Mouse (Mus musculus): ENCODE data around the gene Fam198b. TPM values are rescaled to one million over a fixed set of nuclear protein-coding genes. Genes with fewer than 3 reads are reported as not detected.

Gene Fam198b
- polyA plus RNA-seq, 1 experiment from 2014 or later, result 44.4 TPM

DNA sequence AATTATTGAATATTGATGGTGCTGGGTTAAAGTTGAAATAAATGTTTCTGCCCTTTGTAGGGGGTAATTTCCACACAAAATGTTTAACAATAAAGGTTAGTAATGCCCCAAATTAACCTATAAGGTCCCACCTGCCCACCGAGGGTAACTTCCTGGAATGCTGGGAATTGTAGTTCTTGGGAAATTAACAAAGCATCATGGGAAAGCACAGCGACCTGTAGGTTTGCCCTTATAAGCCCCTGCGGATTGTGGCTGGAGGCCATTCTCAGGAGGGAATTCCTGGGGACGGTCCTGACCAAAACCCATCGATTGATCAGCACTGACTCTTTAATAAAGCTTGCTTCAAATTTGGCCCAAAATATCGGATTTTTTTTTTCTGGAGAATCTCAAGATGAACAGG, 33.7 kb upstream of the Fam198b start:
- 39% methylated on average over 6 of the region's 6 CpGs for WGBS (ENCODE audit: insufficient replicate concordance)
- no peaks in the 10 kb centered on the region for H3K9me3 ChIP-seq (replicated peaks; ENCODE audit: control insufficient read depth, low read length)
- H3K36me3 ChIP-seq (ENCODE audit: control insufficient read depth, insufficient read depth, low read length), result no peaks in the 10 kb centered on the region
- no peak overlapping the region for H3K27ac ChIP-seq (ENCODE audit: low read depth, low read length)
- no peak overlapping the region for H3K4me3 ChIP-seq (ENCODE audit: low read depth, low read length)
- peaks cover 10% of the 10 kb centered on the region for H3K4me1 ChIP-seq (ENCODE audit: control insufficient read depth, insufficient read depth, low read length)
- no peaks in the 10 kb centered on the region for H3K27me3 ChIP-seq (ENCODE audit: control insufficient read depth, insufficient read depth, low read length)
- no peak overlapping the region for H3K9ac ChIP-seq (ENCODE audit: low read depth, low read length)
- H3K4me2 ChIP-seq, result no peak overlapping the region
- no peak for ATAC-seq (replicated peaks; ENCODE audit: insufficient number of reproducible peaks, low FRiP score, low TSS enrichment)

DNA sequence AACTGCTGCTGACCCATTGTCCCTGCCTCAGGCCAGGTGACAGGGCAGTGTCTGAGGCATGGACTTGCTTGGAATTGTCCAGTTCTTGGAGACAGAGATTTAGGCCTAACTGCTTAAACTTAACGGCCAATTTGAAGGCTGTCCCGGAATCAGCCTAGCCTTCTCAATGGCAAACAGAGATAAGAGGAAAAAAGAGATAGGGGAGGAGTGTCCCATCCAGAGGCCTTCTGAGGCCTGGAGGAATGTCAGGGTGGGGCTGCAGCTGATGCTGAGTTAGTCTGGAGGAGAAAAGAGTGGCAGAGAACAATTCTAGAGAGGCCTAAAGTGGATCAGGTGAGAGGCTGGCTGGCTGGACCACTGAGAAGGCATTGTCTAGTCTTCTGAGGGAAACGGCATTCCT, 32.2 kb upstream of the Fam198b start:
- Histone ChIP-seq H3K27ac (ENCODE audit: low read depth, low read length) (no peak overlapping the region), H3K9ac (ENCODE audit: low read depth, low read length) (no peak overlapping the region), H3K4me2 (no peak overlapping the region), H3K4me3 (ENCODE audit: low read depth, low read length) (no peak overlapping the region), H3K4me1 (ENCODE audit: control insufficient read depth, insufficient read depth, low read length) (peaks cover 10% of the 10 kb centered on the region), H3K9me3 (replicated peaks; ENCODE audit: control insufficient read depth, low read length) (no peaks in the 10 kb centered on the region), H3K36me3 (ENCODE audit: control insufficient read depth, insufficient read depth, low read length) (no peaks in the 10 kb centered on the region), H3K27me3 (ENCODE audit: control insufficient read depth, insufficient read depth, low read length) (no peaks in the 10 kb centered on the region)
- ATAC-seq (replicated peaks; ENCODE audit: insufficient number of reproducible peaks, low FRiP score, low TSS enrichment), result no peak
- 23% methylated on average over 3 of the region's 3 CpGs for whole genome bisulfite sequencing (ENCODE audit: insufficient replicate concordance)

DNA sequence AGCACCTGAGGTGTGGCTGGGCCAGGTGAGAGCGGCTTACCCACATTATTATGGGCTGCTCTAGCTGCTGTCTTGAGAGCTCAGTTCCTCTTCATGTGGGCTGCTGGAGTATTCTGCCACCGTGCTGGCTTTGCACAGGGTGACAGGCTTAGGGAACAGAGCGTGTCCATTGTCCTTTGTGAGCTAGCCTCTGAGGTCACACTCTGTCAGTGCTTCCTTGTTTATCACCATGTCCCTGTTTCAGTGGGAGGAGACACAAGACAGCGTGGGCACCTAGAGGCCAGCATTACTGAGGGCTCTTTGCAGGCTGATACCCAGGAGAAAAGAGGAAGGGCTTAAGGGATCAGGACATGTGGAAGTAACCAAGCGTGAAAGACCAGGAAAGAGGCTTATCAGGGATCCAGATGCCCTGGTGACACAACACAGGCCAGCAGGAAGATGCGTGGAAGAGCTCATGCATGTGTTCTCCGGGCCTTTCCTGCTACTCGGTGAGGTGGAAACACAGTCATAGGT, 31.6 kb upstream of the Fam198b start, which contains the start of gene Tmem144:
Gene Tmem144 (minus strand): TSS at position 120 of the 513 bp plus-strand sequence.
- ATAC-seq (replicated peaks; ENCODE audit: insufficient number of reproducible peaks, low FRiP score, low TSS enrichment), result peak; percentile 20; the same call in 1 of the 2 replicates
- Histone ChIP-seq H3K4me1 (ENCODE audit: control insufficient read depth, insufficient read depth, low read length) (peaks cover 10% of the 10 kb centered on the region), H3K4me3 (ENCODE audit: low read depth, low read length) (no peak within 1 kb of the TSS), H3K36me3 (ENCODE audit: control insufficient read depth, insufficient read depth, low read length) (no peaks in the 10 kb centered on the region), H3K4me2 (no peak within 1 kb of the TSS), H3K27ac (ENCODE audit: low read depth, low read length) (no peak within 1 kb of the TSS), H3K9me3 (replicated peaks; ENCODE audit: control insufficient read depth, low read length) (no peaks in the 10 kb centered on the region), H3K27me3 (ENCODE audit: control insufficient read depth, insufficient read depth, low read length) (no peaks in the 10 kb centered on the region), H3K9ac (ENCODE audit: low read depth, low read length) (no peak within 1 kb of the TSS)
- 34% methylated on average over 8 of the region's 8 CpGs for WGBS (ENCODE audit: insufficient replicate concordance)

DNA sequence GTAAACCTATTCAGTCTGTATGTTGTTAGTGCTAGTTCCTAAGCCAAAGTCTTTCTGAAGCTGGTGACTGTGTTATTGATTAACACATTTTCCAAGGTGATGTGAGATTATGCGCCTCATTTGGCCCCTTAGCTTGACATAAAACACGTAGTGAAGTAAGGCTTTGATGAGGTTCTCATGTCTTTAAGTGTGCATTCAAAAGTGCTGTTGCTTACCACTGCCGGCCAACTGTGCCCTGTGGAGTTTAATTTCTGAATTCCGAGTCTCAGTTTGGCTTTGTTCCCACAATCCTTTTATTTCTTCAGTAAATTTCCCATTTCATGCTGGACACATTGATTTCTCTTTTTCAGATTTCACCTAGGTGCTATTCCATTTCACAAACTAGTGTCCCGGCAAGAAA, 26.6 kb upstream of the Fam198b start:
- Histone ChIP-seq H3K4me3 (ENCODE audit: low read depth, low read length) (no peak overlapping the region), H3K4me1 (ENCODE audit: control insufficient read depth, insufficient read depth, low read length) (peaks cover under 1% of the 10 kb centered on the region; the same call in 1 of the 2 replicates), H3K4me2 (no peak overlapping the region), H3K27me3 (ENCODE audit: control insufficient read depth, insufficient read depth, low read length) (no peaks in the 10 kb centered on the region), H3K9ac (ENCODE audit: low read depth, low read length) (no peak overlapping the region), H3K9me3 (replicated peaks; ENCODE audit: control insufficient read depth, low read length) (no peaks in the 10 kb centered on the region), H3K36me3 (ENCODE audit: control insufficient read depth, insufficient read depth, low read length) (no peaks in the 10 kb centered on the region), H3K27ac (ENCODE audit: low read depth, low read length) (no peak overlapping the region)
- ATAC-seq (replicated peaks; ENCODE audit: insufficient number of reproducible peaks, low FRiP score, low TSS enrichment), result no peak
- 86% methylated on average over 5 of the region's 5 CpGs for WGBS (ENCODE audit: insufficient replicate concordance)

DNA sequence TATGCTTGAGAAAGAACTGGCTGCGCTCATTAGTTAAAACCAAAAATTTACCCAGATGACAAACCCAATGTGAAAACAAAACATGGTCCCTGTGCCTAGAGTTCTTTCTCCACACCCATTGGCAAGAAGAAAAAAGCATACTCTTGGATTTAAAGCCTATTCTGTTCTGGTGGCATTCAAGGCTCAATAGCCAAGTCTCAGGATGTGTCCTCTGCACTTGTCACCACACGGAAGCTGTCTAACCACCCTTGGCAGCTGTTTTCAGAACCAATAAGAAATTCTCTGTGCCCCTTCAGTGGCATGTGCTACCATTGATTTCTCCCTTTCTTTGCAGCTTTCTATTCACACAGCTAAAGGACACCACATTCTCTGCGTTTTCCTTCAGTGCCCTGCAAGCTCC, 26.1 kb upstream of the Fam198b start:
- Histone ChIP-seq H3K27ac (ENCODE audit: low read depth, low read length) (no peak overlapping the region), H3K9ac (ENCODE audit: low read depth, low read length) (no peak overlapping the region), H3K4me3 (ENCODE audit: low read depth, low read length) (no peak overlapping the region), H3K9me3 (replicated peaks; ENCODE audit: control insufficient read depth, low read length) (no peaks in the 10 kb centered on the region), H3K4me2 (no peak overlapping the region), H3K4me1 (ENCODE audit: control insufficient read depth, insufficient read depth, low read length) (no peaks in the 10 kb centered on the region), H3K36me3 (ENCODE audit: control insufficient read depth, insufficient read depth, low read length) (no peaks in the 10 kb centered on the region), H3K27me3 (ENCODE audit: control insufficient read depth, insufficient read depth, low read length) (no peaks in the 10 kb centered on the region)
- 82% methylated on average over 3 of the region's 3 CpGs for WGBS (ENCODE audit: insufficient replicate concordance)
- no peak for ATAC-seq (replicated peaks; ENCODE audit: insufficient number of reproducible peaks, low FRiP score, low TSS enrichment)

DNA sequence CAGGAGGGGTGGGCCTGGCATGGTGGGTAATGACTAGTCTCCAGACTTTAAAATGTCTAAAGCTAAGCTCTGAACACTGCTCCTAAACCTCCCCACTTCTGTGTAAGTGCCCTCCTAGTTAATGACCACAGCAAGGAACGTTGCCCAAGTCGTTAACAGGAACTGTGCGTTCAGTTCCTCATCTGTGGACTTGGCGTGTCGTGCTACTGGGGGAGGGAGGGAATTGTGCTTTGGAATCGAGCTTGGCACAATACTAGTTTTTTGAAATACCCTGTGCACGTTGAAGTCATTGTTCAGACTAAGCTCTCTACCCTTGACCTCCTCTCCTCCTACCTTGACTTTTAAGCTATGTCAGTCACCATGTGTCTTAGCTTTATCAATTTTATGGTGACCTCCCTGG, 19.5 kb upstream of the Fam198b start:
- WGBS (ENCODE audit: insufficient replicate concordance), result 84% methylated on average over 7 of the region's 7 CpGs
- H3K27me3 ChIP-seq (ENCODE audit: control insufficient read depth, insufficient read depth, low read length), result no peaks in the 10 kb centered on the region

DNA sequence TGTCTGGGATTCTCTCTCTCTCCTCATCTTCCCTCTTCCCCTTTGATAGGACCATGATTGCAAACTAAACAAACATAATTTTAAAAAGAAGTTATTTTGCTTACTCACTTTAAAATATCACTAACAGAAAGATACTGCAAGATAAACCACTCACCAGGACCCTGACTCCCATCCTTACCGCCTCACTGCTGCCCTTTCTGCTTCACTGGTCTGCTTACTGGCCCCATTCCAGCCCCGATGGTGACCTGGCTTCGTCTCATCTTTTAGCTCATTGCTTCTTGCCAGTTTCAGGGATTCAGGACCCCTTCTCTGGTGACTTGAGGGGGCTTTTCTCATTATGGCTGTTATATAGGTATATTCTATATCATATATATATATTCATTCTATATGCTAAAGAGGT, 18.2 kb upstream of the Fam198b start:
- ATAC-seq (replicated peaks; ENCODE audit: insufficient number of reproducible peaks, low FRiP score, low TSS enrichment), result no peak
- no peaks in the 10 kb centered on the region for H3K27me3 ChIP-seq (ENCODE audit: control insufficient read depth, insufficient read depth, low read length)

More for the DNA sequence above, 19.5 kb upstream of the Fam198b start:
- no peak overlapping the region for H3K4me3 ChIP-seq (ENCODE audit: low read depth, low read length)
- no peak overlapping the region for H3K27ac ChIP-seq (ENCODE audit: low read depth, low read length)
- no peak for ATAC-seq (replicated peaks; ENCODE audit: insufficient number of reproducible peaks, low FRiP score, low TSS enrichment)
- no peaks in the 10 kb centered on the region for H3K4me1 ChIP-seq (ENCODE audit: control insufficient read depth, insufficient read depth, low read length)
- no peak overlapping the region for H3K4me2 ChIP-seq
- H3K9me3 ChIP-seq (replicated peaks; ENCODE audit: control insufficient read depth, low read length), result no peaks in the 10 kb centered on the region
- no peak overlapping the region for H3K9ac ChIP-seq (ENCODE audit: low read depth, low read length)
- H3K36me3 ChIP-seq (ENCODE audit: control insufficient read depth, insufficient read depth, low read length), result no peaks in the 10 kb centered on the region

DNA sequence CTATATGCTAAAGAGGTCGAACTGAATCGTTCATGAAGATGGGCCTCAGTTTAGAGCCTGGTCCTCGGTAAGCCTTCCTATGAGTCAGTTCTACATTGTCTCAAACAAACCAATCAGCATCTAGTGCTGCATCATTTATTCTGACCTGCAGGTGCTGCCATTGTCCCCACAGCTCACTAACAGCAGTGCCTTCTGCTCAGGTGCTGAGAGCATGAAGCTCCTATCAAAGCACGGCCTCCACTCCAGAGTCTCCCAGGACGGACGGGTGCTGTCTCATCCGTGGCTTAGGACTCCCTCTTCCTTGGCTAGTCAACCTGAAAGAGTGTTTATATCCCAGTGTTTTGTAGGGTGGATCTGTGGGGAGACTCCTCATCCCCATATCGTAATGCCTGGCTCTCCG, 17.8 kb upstream of the Fam198b start:
- H3K9ac ChIP-seq (ENCODE audit: low read depth, low read length), result no peak overlapping the region
- 80% methylated on average over 9 of the region's 9 CpGs for WGBS (ENCODE audit: insufficient replicate concordance)
- no peaks in the 10 kb centered on the region for H3K27me3 ChIP-seq (ENCODE audit: control insufficient read depth, insufficient read depth, low read length)
- 0 out of 2 replicates have a peak, but pooled peaks cover 3% of the 10 kb centered on the region for H3K4me1 ChIP-seq (ENCODE audit: control insufficient read depth, insufficient read depth, low read length)
- H3K9me3 ChIP-seq (replicated peaks; ENCODE audit: control insufficient read depth, low read length), result no peaks in the 10 kb centered on the region
- H3K4me2 ChIP-seq, result no peak overlapping the region
- no peak overlapping the region for H3K27ac ChIP-seq (ENCODE audit: low read depth, low read length)
- H3K4me3 ChIP-seq (ENCODE audit: low read depth, low read length), result no peak overlapping the region
- no peaks in the 10 kb centered on the region for H3K36me3 ChIP-seq (ENCODE audit: control insufficient read depth, insufficient read depth, low read length)
- ATAC-seq (replicated peaks; ENCODE audit: insufficient number of reproducible peaks, low FRiP score, low TSS enrichment), result no peak

More for the DNA sequence above, 18.2 kb upstream of the Fam198b start:
- Histone ChIP-seq H3K4me2 (no peak overlapping the region), H3K27ac (ENCODE audit: low read depth, low read length) (no peak overlapping the region), H3K36me3 (ENCODE audit: control insufficient read depth, insufficient read depth, low read length) (no peaks in the 10 kb centered on the region), H3K4me3 (ENCODE audit: low read depth, low read length) (no peak overlapping the region), H3K4me1 (ENCODE audit: control insufficient read depth, insufficient read depth, low read length) (0 out of 2 replicates have a peak, but pooled peaks cover 1% of the 10 kb centered on the region), H3K9me3 (replicated peaks; ENCODE audit: control insufficient read depth, low read length) (no peaks in the 10 kb centered on the region), H3K9ac (ENCODE audit: low read depth, low read length) (no peak overlapping the region)
- WGBS (ENCODE audit: insufficient replicate concordance), result 86% methylated on average over 3 of the region's 3 CpGs

DNA sequence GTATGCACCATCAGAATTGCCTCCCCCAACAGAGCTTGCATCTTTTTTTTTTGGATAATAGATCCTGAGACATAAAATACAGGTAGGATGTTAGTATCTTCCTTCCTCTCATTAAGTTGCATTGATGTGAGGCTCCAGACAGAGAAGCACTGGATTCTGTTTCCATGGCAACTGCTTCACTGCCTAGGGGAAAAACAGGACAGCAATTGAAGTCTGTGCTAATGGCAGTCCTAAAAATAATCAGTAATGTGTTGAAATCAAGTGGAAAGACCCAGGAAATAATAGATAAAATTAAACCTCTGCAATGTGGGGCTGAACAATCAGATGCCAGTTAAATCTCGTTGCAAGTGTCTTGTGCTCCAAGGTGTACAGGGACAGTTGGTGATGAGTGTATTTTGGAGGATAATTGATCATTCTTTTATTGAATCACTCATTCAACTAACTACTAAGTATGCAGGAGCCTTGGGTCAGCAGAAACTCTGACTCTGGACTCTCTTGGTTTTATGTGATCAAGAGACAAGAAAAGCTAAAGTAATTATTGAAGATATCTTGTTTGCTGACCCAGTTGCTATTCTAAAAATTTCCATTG, 17.1 kb upstream of the Fam198b start:
- Histone ChIP-seq H3K4me3 (ENCODE audit: low read depth, low read length) (no peak overlapping the region), H3K27me3 (ENCODE audit: control insufficient read depth, insufficient read depth, low read length) (no peaks in the 10 kb centered on the region), H3K9me3 (replicated peaks; ENCODE audit: control insufficient read depth, low read length) (no peaks in the 10 kb centered on the region), H3K4me2 (no peak overlapping the region), H3K9ac (ENCODE audit: low read depth, low read length) (no peak overlapping the region), H3K4me1 (ENCODE audit: control insufficient read depth, insufficient read depth, low read length) (0 out of 2 replicates have a peak, but pooled peaks cover 3% of the 10 kb centered on the region), H3K27ac (ENCODE audit: low read depth, low read length) (no peak overlapping the region), H3K36me3 (ENCODE audit: control insufficient read depth, insufficient read depth, low read length) (no peaks in the 10 kb centered on the region)
- WGBS (ENCODE audit: insufficient replicate concordance), result 64% methylated on average over 1 of the region's 1 CpGs
- no peak for ATAC-seq (replicated peaks; ENCODE audit: insufficient number of reproducible peaks, low FRiP score, low TSS enrichment)

All from heart, embryonic 11.5 days (tissue).